Mouse (Mus musculus) thymus, postnatal 10 days (tissue): Measurements from ENCODE around the gene 9530003J23Rik.
"Not testable (repeated sequence)": the region's sequence is repeated elsewhere in the genome, so short reads cannot be mapped to it uniquely, and the experiment has no call there.

Source experiments
- DNase-seq, 2 experiments: peaks; one replicate each; pipeline ENCODE4 v3.0.0; 2021; ENCODE audit warnings: low spot score in 2 of 2

The 9530003J23Rik gene

GRCm38 (mm10) chr10:117238603-117239002 lies at the start of gene 9530003J23Rik:
Gene 9530003J23Rik (minus strand): TSS chr10:117238703.
- no peak for DNase-seq

DNA sequence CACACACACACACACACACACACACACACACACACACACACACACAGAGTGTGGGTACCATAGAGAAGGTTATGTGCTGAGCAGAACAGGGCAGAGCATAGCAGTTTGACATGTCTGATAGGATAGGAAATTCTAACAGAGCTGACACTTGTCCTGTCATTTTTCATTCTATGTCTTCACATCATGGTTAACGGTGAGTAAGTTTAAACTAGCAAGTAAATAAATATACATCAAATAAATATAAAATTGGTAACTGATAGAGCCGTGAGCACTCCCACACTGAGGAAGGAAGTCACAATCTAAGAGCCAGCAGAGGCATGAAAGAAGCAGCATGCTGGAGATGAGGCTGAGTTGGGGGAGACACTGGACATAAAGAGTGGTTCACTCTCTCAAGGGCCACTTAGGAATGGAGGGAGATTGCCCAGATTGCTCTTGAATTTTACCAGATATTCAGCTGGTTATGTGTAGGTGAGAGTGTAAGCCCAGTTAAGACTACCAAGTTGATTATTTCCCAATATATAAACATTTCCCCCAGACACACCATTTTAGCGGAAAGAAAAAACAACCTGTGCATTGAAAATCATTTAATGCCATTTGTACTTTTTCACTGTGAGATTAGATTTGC lies 48.8 kb upstream of the 9530003J23Rik start:
- DNase-seq: no peak

- no peak for DNase-seq
These were observed 48.0 kb upstream of the 9530003J23Rik start for GRCm38 (mm10) chr10:117286366-117286970.

- not testable (repeated sequence) for DNase-seq
These were observed 47.1 kb upstream of the 9530003J23Rik start for GRCm38 (mm10) chr10:117285584-117285983.

DNA sequence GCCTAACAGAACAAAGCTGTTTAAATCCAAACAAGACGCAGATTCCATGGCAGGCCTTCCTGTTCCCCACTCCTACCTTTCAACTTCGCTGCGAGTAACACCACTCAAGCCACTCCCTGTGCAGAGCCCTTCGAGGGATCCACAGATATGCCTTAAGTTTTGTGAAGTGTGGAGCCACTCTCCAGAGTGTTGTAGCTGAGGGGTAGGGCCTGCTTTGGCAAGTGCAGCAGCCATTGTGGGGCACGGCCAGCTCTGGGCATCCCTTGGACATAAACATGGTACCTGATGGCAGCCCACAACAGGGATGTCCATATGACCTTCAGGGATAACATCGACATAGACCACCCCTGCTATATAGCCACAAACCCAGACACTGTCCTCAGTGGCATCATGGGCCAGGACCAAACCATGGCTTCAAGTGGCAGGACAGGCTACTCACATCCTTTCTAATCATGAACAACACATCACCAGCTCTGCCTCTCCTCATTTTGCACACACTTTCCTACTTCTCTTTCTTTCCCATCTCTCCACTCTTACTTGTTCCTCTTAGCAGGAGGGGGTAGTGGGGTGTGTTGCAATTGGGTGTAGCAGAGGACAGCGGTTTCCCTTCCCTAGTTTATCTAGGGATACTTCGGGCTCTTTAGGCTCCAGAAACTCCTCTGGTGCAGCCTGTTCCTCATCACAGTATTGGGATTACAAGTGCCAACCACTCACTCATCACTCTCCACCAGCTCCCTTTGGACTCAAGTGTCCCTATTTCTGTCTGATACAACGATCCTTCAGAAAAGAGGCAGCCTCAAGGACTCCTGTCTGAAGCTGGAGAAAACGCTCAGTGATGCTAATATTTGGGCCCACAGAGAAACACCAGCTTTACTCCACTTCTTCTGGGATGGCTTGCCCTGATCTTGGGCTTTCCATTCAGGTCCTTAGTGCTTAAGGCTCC lies 46.3 kb upstream of the 9530003J23Rik start:
- DNase-seq: no peak

DNA sequence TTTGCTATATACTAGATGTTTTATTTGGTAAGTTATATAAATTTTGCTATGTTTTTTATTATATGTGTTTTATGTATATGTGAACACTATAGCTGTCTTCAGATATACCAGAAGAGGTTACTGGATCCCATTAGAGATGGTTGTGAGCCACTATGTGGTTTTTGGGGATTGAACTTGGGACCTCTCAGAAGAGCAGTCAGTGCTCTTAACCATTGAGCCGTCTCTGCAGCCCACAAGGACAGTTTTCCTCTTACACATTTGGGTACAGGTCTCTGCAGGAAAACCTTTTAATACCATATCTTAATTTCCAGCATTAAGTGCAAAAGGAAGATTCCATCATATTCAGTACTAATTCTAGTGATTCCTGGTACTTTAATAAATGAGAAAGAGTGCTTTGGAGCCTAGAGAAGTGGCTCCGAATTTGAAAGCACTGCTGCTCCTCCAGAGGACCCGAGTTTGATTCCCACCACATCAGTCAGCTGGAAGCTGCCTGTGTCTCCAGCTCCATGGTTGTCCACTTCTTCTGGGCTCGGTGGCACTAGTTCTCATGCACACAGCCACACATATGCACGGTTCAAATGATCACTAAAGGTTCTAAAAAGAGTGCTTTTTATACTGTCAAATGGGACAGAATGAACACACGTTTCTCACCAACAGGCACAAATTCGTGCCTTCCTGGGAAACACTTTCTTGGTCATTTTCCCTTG lies 45.5 kb upstream of the 9530003J23Rik start:
- DNase-seq: no peak

DNA sequence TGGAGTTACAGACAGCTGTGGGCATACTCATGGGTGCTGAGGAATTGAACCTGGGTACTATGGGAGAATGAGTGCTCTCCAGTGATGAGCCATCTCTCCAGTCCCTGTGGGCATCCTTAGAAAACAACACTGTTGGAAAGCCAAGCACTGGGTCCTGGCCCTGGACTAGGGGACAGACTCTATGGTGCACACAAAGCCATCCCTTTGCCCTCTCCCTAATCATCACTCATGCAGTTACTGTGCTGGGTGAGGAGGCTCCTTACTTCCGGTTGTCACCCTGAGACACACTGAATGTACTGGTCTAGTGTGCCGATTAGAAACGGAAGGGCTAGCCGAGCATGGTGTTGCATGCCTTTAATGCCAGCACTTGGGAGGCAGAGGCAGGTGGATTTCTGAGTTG lies 44.7 kb upstream of the 9530003J23Rik start:
- DNase-seq: not testable (repeated sequence)

- DNase-seq: no peak
These were observed 44.0 kb upstream of the 9530003J23Rik start for GRCm38 (mm10) chr10:117282551-117282950.

DNA sequence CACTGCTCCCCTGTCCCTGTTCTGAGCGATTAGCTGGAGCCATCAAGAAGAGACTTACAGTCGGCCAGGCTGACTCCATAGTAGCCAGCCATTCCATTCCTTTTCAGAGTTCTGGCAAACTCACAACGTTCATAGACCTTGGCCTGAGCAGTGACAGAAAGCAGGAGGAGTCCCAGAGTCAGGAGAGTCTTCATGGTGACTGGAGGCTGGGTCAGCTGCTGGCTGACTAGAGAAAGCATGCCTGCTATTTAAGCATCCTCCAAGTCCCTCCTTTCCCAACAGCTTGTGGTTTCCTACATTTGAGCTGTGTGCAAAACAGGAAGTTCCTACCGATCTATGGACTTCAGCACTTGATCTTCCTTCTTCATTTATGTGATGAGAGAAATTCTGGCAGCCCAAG lies 43.5 kb upstream of the 9530003J23Rik start, which contains the start of gene Lyz2:
Gene Lyz2, minus strand, starts transcription at position 273 of the 400 bp plus-strand sequence.
- no peak for DNase-seq

DNA sequence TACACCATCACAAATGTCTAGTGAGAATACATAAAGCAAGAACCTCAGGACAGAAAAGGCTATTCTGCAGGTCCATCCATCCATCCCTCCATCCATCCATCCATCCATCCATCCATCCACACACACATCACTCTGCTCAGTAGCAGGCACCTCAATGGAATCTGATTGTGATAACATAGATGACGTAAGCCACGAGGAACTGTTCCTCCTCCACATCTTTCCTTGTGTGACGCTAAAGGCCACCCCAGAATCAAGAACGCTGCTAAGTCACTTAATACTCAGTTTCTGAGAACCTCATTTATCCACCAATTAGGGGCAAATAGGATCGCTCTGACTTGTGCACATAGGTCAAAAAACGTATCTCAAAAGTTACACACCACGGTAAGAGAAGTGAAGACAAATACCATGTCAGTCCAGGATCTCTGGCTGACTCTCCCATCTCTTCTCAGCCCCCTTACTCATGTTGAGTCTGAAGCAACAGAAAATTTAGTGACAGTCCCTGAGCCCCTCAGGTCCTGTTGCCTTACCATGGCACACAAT lies 42.9 kb upstream of the 9530003J23Rik start:
- no peak for DNase-seq

DNA sequence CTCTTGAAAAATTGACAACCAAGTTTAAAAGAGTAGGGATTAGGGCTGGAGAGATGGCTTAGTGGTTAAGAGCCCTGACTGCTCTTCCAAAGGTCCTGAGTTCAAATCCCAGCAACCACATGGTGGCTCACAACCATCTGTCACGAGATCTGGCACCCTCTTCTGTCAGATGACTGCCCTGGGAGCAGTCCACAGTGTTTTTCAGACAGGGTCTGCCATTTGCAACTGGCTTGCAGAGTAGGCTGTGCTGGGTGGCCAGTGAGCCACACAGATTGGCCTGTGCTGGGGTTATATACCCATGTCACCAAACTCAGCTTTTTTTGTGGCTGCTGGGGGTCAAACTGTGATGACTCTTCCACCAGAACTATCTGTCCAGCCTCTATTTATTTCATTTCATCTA lies 41.5 kb upstream of the 9530003J23Rik start:
- peak in 1 of 2 experiments; percentile 26 for DNase-seq

GRCm38 (mm10) chr10:117278510-117278909 lies 40.0 kb upstream of the 9530003J23Rik start:
- DNase-seq: not testable (repeated sequence)

DNA sequence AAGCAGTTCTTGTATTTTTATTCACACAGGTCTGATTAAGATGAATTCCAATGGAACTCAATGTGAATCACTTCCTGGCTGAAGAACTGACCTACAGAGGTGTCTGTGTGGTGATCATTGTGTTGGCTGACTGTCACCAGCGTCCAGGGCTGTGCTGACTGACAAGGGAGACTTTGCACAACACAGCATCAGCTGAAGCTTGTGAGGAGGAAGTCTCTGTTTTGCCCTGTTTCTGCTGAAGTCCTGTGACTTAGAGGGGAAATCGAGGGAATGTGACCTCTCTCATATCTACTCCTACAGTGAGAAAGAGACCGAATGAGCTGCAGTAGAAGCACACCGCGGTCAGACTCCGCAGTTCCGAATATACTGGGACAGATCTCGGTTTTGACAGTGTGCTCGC lies 39.3 kb upstream of the 9530003J23Rik start:
- DNase-seq: not testable (repeated sequence)

- DNase-seq: no peak
These were observed 37.3 kb upstream of the 9530003J23Rik start for GRCm38 (mm10) chr10:117275681-117276369.

DNA sequence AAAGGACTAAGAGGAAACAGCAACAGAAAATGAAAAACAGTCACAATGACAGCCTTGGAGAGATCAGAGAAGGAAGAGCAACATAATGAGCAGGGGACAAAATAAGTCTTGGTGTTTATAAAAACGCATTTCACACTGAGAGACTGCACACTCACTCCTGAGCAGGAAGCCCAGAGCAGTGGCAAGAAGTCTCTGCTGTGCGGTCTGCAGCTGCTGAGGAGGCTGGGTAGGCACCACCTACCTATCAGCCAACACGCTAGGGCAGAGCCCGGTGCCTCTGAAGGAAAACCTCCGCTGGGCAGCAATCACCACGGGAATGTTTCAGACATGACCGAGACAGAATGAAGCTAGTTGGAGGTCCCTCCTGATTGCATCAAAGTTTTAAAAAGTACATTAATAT lies 36.1 kb upstream of the 9530003J23Rik start:
- not testable (repeated sequence) for DNase-seq

- no peak for DNase-seq
These were observed 33.5 kb upstream of the 9530003J23Rik start for GRCm38 (mm10) chr10:117272023-117272422.

GRCm38 (mm10) chr10:117259870-117260269 lies 21.4 kb upstream of the 9530003J23Rik start:
- no peak for DNase-seq

- no peak for DNase-seq
These were observed 2.6 kb downstream of the 9530003J23Rik start for GRCm38 (mm10) chr10:117235866-117236265.

DNA sequence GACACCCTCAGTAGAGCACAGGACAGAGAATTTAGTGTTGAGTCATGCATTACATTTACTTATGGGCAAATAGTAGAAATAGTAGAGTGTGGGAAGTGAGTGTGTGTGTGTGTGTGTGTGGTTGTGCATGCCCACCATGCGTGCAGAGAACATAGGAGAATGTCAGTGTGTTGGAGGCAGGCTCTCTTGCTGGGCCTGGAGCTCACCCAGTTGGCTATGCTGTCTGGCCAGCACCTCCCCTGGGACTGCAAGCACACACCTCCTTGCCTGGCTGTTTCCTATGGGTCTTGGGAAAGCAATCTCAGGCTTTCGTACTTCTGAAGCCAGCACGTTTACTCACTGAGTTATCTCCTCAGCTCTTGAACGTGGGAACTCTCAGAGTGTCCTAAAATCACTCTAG lies 3.7 kb downstream of the 9530003J23Rik start:
- DNase-seq: no peak

GRCm38 (mm10) chr10:117229826-117230225 lies 8.7 kb downstream of the 9530003J23Rik start:
- no peak for DNase-seq

DNA sequence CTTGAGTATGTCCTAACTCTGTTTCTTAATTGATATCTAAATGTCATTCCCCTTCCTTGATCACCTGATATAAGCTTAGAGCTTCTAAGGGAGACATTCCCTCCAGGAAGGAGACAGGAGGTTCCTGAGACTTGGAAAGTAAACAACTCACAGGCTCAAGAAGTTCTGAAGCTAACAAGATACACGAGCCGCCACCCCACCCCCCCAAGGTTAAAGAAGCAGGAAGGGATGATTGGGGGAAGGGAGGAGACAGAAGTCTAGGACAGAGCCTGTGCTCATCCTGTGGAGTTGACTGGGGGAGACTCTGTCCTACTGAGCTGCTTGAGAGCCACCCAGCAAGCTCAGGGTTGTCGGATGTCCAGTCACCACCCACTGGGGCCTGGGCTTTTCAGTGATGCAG lies 12.5 kb downstream of the 9530003J23Rik start:
- no peak for DNase-seq
